Mouse (Mus musculus) spleen, postnatal 4 days (tissue): ENCODE measurements at regions not wholly inside any gene's neighbourhood (a gene's known extent, or its start where the extent isn't known, plus 50 kb on each side); places are given as distances from the start of the nearest gene placed in this dataset.

Experiments
- DNase-seq, 2 experiments: peaks; one replicate each; pipeline ENCODE4 v3.0.0; 2022; ENCODE audit warnings: low spot score in 2 of 2

- DNase-seq: no peak
These were observed 258.9 kb downstream of the Barhl2 start for GRCm38 (mm10) chr5:106199061-106199460.

GRCm38 (mm10) chr5:106191141-106191540 is 266.8 kb downstream of the Barhl2 start:
- DNase-seq: no peak

- DNase-seq: no peak
These were observed 276.2 kb downstream of the Barhl2 start for GRCm38 (mm10) chr5:106181726-106182125.

GRCm38 (mm10) chr5:106172162-106172561 is 285.8 kb downstream of the Barhl2 start:
- no peak for DNase-seq

- no peak for DNase-seq
These were observed 287.6 kb downstream of the Barhl2 start for GRCm38 (mm10) chr5:106170405-106170804.

- no peak for DNase-seq
These were observed 290.4 kb downstream of the Barhl2 start for GRCm38 (mm10) chr5:106167556-106167955.

GRCm38 (mm10) chr5:106166266-106166665 is 289.9 kb downstream of the Zfp326 start:
- DNase-seq: no peak

- no peak for DNase-seq
These were observed 287.8 kb downstream of the Zfp326 start for GRCm38 (mm10) chr5:106164190-106164589.

- DNase-seq: no peak
These were observed 286.8 kb downstream of the Zfp326 start for GRCm38 (mm10) chr5:106162981-106163653.

GRCm38 (mm10) chr5:106139109-106139508 is 262.7 kb downstream of the Zfp326 start:
- DNase-seq: no peak

- DNase-seq: peak in 1 of 2 experiments; percentile 38
These were observed 246.6 kb downstream of the Zfp326 start for GRCm38 (mm10) chr5:106122928-106123327.

- DNase-seq: no peak
These were observed 243.2 kb downstream of the Zfp326 start for GRCm38 (mm10) chr5:106119584-106119983.

GRCm38 (mm10) chr5:106113186-106113585 is 236.8 kb downstream of the Zfp326 start:
- no peak for DNase-seq

GRCm38 (mm10) chr5:106108474-106108971 is 232.2 kb downstream of the Zfp326 start:
- no peak for DNase-seq

GRCm38 (mm10) chr5:106102255-106102654 is 225.9 kb downstream of the Zfp326 start:
- no peak for DNase-seq

GRCm38 (mm10) chr5:106098887-106099286 is 222.5 kb downstream of the Zfp326 start:
- no peak for DNase-seq

GRCm38 (mm10) chr5:106089332-106089731 is 213.0 kb downstream of the Zfp326 start:
- no peak for DNase-seq

GRCm38 (mm10) chr5:106088478-106089185 is 212.3 kb downstream of the Zfp326 start:
- no peak for DNase-seq

GRCm38 (mm10) chr5:106083786-106084185 is 207.4 kb downstream of the Zfp326 start:
- no peak for DNase-seq

- no peak for DNase-seq
These were observed 206.5 kb downstream of the Zfp326 start for GRCm38 (mm10) chr5:106082891-106083290.

GRCm38 (mm10) chr5:106067124-106067551 is 190.8 kb downstream of the Zfp326 start:
- no peak for DNase-seq

- no peak for DNase-seq
These were observed 190.3 kb downstream of the Zfp326 start for GRCm38 (mm10) chr5:106066706-106067105.

GRCm38 (mm10) chr5:106064366-106064765 is 188.0 kb downstream of the Zfp326 start:
- DNase-seq: no peak
